Mouse (Mus musculus) layer of hippocampus, postnatal 14 days (tissue): ENCODE measurements around the gene Abca17. TPM values are rescaled to one million over a fixed set of nuclear protein-coding genes. Genes with fewer than 3 reads are reported as not detected.

Experiments used
- DNase-seq, 2 experiments: peaks; one replicate each; pipeline ENCODE4 v3.0.0; 2021 to 2022; ENCODE audit warnings: low spot score in 2 of 2, mixed read lengths in 1 of 2
- long read RNA-seq, 2 experiments: library from polyadenylated mRNA; stranded (forward); transcript quantifications; one replicate each; pipeline ENCODE4 v2.0.0; 2021
- total RNA-seq, 2 experiments: library from RNA; stranded (reverse); gene quantifications; 2 replicates each; pipeline ENCODE4 v1.2.3; 2021

Gene Abca17
- 1 to 10 TPM; 1.3 to 1.8 TPM for total RNA-seq
- long read RNA-seq, experiment 1, result 0 reads
- long read RNA-seq, experiment 2, result 0 reads

DNA sequence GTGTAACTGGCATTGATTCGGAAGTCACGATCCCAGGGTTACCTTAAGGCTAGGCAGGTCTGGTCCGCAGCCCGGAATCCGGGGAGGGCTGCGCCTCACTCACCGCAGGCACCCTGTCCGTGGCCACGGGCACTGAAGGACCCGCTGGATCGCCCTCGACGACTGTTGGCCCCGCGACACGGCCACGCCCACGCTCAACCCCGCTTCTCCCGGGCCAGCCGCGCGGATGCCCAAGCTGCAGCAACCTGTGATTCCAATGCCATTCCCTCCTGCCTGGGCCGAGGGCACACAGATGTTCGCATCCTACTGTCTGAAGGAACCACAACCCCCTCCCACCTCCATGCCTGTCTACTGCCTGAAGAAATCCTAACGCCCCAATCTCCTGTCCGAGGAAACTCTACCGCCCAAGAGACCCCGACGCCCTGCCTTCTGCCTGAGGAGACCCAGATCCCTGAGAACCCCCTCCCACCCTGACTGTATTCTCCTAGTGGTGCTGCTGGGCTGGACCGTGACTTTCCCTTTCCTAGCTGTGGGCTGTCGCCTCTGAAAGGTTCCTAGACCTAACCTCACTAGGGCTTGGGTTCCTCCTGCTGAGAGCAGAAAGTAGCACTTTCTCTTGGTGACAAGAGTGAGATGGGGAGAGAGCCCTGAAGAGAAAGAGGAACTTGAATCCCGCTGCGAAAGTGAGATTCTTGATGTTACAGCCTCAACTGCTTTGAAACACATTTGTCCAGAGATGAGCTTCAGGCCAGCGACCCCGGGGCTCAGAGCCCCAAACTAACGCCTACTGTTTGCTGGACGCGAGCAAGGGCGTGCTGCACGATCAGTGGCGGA, at the start of gene Abca17:
Abca17 (minus strand) TSS at position 143 of the 834 bp plus-strand sequence.
- DNase-seq, result peak in 1 of 2 experiments; percentile 5

DNA sequence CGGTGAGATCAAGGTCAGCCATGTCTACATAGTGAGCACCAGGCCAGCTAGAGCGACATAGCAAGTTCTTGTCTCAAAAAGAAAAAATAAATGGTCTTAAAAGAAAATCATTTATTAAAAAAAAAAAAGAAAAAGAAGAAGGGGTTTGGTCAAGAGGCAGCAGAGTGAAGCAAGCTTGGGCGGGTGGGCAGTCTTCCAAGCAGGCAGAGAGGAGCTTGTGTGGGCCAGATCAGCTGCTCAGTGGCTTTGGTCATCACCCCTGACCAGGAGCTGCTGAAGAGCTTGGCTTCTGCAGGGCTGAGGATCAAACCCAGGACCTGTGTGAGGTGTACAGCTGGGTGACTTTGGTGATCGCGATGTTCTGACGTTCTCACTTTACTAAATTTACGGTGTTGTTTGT, 43.6 kb upstream of the Abca17 start:
- no peak for DNase-seq

DNA sequence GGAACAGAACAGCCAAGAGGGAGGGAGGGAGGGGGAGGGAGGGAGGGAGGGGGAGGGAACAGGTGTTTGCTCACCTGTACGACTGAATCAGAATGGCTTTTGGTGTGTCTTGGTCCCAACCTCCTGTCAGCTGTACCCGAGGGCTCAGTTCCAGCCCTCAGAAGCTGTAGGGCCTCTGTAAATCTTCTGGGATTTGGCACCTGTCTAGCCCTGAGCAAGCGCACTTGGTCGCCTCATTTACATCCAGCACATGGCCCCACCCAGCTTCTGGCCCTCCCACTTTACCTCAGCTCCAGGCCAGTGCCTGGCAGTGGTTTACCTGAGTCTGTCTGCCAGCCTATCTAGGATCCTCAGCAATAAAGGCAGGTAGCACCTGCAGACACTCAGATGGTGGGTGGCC, 42.7 kb upstream of the Abca17 start:
- no peak for DNase-seq

DNA sequence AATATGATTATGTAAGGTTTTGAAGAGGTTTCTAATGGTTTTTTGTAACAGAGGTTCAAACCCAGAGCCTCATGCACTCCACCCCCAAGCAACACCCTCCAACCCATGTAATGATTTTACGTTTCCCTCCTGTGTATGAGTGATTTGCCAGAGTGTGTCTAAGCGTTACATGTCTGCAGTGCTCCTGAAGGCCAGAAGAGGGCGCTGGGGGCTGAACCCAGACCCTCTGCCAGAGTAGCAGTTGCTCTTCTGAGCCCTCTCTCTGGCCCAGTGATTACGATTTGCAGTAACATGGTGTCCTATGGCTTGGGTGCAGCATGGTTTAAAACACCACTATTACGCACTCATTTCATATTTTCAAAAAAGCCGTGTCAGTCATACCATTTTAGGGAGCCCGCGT, 40.3 kb upstream of the Abca17 start:
- DNase-seq, result no peak

DNA sequence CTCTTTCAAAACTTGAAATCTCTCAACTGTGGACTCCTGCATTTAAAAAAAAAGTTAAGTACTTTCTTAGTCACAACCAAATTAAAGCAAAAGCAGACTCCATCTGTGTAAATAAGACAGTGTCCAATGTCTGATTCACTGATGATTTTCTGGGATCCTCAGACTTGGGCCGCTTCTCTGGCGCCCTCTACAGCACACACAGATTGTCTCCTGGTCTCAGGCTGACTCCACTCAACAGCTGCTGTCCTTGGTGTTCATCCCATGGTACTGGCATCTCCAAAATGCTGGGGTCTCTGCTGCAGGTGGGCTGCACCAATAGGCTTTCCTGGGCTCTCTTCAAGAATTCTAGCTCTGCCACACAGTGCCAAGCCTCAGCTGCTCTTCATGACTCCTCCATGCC, 39.0 kb upstream of the Abca17 start:
- DNase-seq, result peak; percentile 31 to 53

DNA sequence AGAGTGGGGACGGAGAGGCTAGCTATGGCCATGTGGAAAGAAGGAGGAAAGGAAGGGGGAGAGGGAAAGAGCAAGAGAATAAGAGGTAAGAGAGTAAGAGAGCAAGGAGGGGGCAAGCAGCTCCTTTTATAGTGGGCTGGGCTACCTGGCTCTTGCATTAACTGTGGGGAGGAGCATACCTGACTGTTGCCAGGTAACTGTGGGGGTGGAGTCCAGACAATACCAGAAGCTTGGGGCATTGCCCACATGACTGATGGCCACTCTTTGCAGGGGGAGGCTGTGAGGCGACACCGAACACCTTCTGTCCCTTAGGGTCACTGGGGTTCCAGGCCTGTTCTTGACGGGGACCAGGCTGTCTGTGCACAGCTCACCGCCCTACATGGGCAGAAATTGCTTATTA, 37.8 kb upstream of the Abca17 start:
- DNase-seq, result no peak

DNA sequence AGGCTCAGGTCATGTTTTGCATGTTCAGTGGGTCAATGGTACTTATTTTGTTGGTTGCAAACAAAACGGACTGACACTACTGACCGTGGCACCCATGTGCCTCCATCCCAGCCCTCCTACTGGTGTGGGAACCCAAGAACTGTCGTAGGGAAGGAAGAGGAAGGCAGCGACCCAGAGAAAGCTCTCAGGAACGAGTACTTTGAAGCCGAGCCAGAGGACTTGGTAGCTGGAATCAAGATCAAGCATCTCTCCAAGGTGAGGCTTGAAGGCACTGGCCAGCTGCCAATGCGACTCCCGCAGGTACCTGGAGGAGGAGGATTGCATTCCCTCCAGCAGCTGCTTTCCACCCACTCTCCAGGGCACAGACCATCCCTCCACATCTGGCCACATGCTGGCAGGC, 32.9 kb upstream of the Abca17 start:
- DNase-seq, result no peak

DNA sequence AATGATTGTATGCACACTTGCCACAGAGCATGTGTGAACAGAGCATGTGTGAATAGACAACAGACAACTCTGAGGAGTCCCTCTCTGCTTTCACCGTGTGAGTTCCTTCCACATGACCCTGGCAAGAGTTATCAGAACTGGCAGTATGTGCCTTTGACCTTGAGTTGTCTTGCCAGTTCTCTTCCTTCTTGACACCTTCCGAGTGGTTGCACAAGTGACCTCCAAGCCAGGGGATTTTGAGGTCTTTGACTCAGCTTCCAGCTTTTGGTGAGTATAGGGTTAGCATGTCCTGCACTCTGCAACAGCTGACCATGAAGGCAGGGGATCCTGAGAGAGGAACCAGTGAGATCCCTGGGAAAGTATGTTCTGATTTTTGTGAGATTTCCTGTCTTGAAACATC, 27.6 kb upstream of the Abca17 start:
- no peak for DNase-seq

DNA sequence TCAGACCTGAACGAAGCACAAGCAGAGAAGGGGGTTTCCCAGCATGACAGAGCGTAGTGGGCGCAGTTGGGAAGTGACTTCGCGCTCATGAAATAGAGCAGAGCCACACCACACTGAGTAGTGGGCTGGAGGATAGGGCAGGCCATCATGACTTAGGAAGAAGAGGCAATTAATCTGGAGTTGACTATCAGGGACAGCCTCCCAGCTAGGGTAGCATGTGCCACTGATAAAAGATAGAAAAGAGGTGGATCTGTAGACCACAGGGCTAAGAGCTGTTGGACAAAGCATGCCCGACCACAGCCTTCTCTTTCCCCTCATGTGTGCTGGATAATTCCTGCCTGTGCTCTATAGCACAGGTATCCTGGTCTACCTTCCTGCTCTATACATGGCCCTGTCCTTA, 25.0 kb upstream of the Abca17 start:
- no peak for DNase-seq

DNA sequence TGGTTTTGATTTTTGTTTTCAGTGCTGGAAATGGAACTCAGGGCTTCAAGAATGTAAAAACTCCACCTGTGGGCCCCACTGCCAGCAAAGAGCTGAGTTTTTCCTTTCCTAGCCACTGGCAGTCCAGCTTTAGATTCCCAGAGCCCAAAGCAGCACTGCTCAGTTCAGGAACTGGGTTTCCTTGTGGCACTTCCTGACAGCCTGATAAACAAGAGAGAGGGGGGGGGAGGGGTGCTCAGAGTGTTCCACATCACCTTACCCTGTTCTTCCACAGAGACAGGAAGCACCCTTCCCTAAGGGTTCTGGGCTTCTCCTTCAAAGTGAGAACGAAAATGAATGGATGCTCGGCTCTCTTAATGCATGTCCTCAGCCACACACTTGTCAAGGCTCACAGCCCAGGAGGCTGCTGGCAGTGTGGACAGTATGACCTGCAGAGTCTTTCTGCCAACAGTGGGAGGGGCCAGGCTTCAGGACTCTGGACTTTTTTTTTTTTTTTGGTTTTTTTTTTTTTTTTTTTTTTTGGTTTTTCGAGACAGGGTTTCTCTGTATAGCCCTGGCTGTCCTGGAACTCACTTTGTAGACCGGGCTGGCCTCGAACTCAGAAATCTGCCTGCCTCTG, 24.3 kb upstream of the Abca17 start:
- DNase-seq, result no peak

DNA sequence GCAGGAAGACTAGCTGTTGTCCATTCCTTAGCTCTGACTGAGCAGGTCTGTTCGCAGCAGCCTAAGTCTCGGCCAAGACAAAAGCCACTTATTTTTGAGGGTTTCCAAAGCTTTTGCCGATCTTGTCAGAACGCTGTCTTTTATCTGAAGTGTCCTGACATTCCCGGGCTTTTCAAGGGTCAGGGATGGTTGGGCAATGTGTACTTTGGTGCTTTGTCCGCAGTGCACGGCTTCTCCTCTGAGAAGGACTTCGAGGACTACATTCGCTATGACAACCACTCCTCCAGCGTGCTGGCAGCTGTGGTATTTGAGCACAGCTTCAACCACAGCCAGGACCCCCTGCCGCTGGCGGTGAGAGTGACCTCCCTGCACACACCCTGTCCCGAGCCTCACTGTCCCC, 15.0 kb upstream of the Abca17 start:
- DNase-seq, result no peak

DNA sequence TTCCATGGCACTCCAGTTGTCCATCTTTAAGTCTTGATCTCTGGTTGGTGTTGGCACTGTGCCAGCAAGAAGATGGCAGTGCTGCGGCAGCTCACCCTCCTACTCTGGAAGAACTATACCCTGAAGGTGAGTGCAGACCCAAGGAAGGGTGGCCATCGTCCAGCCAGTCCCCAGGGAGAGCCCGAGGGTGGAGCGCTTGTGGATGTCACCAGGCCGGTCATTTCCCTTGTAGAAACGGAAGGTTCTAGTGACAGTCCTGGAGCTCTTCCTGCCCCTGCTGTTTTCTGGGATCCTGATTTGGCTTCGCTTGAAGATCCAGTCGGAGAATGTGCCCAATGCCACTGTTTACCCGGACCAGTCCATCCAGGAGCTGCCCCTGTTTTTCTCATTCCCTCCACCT, 13.6 kb upstream of the Abca17 start:
- no peak for DNase-seq

DNA sequence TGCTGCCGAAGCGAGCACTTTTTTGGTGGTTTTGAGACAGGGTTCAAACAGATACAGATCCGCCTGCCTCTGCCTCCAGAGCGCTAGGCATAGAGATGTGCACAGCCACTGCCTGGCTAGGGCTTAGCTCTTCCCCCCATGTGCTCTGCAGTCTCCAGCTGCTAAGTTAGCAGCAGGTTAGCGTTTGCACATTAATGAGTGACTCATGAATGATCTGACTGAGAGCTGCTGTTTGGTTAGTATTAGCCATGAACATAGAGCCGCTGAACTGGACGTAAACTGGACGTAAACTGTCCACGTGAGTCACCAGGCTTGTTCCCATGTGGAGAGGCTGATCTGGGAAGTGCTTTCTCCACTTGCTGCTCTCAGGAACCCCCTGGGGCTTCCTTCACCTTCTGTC, 11.7 kb upstream of the Abca17 start:
- DNase-seq, result no peak

DNA sequence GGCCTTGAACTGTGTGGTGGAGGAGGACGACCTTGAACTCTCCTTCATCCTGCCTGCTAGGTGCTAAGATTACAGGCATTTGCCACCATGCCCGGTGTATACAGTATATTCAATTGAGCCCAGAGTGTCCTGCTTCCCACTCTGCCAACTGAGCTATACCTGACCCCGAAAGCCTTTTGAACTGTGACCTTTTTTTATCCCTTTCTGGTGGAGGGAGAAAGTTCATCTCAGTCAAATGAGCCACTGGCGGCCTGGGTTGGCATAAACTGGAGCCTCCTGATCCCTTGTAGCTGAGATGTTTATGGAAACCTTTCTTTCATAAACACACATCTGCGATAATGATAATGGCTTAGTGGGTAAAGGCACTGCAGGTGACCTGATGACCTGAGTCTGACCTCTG, 10.4 kb upstream of the Abca17 start:
- no peak for DNase-seq

DNA sequence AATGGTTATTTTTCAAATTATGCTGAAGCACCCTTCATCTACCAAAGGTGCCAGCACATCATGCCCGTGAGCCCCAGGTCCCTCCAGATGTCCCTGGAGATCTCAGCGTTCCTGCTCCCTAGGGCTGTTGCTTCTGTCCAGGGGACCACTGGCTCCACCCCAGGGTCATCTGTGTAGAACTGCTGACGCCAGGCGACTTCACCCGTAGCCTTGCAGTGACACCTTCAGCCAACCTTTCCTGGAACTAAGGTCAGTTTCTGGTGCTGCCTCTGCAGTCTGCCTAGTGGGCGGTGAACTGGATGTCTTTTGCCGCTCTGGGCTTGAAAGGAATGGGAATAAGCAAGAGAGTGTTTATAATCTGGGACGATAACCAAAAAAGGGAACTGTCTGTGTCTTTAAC, 10.0 kb upstream of the Abca17 start:
- DNase-seq, result no peak

DNA sequence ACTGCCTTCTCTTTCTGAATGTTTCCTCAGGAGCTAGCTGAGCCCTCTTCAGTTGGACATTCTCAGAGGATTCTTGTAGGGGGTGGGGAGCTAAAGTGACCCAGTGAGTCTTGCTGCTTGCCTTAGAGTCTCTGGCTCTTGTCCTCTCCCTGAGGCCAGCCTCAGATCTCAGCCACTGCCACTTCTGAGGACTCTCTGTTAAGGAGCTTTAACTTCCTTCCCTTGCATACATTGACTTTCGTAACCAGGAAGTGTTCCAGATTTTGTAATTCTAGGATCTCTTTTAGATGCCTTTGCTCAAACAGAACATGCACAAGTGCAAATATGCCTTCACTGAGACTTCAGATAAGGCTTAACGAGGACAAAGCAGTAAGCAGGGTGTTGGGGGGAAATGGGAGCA, 9.0 kb upstream of the Abca17 start:
- DNase-seq, result no peak

DNA sequence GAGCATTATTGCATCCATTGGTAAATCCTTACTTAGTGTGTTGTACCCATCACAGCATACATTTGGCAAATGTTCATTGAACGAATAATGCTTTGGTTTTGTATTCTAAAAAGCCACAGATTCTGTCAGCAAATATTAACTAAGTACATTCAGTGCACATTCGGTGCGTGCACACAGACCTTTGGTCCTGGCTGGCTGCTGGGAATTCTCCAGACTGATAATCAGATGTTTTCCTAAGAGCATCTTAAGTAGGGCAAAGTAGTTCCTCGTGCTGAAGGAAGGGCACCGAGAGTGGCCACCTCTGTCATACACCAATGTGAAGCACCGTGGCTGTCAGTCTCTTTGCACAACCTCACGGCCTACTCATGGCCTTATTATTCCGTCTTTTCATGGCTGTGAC, 8.1 kb upstream of the Abca17 start:
- no peak for DNase-seq

DNA sequence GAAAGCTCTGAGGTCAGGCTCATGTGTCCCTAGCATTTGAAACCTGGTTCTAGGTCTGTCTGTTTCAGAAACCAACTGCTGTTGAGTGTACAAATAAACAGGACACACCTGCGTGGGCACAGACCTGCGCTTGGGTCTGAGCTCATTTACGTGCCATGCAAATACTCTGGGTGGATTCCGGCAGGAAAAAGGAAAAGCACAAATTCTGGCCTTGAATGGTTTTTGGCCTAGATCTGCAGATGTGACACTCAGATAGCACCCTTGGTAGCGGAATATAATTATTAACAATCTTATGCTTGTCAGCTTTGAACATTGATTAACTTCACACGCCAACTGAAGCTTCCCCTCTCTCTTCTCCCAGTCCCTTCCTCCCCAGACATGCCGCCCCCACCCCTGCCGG, 4.4 kb upstream of the Abca17 start:
- DNase-seq, result no peak

DNA sequence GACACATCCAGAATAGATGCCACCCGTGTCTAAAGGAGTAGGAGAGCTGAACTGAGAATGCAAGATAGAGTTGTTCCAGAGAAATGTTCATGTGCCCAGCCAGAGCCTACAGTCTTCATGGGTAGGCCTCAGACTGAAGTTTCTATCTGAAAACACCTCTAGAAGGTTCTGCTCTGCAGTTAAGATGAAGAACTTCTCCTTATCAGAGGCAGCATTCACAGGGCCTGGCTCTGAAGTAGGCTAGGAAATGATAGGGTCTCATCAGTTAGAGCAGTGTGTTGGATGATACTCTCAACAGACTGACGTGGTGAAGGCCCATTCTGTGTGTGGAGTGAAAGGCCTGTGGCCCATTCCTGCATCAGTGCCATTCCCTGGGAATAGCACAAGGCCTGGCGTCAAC, 3.1 kb upstream of the Abca17 start:
- no peak for DNase-seq

DNA sequence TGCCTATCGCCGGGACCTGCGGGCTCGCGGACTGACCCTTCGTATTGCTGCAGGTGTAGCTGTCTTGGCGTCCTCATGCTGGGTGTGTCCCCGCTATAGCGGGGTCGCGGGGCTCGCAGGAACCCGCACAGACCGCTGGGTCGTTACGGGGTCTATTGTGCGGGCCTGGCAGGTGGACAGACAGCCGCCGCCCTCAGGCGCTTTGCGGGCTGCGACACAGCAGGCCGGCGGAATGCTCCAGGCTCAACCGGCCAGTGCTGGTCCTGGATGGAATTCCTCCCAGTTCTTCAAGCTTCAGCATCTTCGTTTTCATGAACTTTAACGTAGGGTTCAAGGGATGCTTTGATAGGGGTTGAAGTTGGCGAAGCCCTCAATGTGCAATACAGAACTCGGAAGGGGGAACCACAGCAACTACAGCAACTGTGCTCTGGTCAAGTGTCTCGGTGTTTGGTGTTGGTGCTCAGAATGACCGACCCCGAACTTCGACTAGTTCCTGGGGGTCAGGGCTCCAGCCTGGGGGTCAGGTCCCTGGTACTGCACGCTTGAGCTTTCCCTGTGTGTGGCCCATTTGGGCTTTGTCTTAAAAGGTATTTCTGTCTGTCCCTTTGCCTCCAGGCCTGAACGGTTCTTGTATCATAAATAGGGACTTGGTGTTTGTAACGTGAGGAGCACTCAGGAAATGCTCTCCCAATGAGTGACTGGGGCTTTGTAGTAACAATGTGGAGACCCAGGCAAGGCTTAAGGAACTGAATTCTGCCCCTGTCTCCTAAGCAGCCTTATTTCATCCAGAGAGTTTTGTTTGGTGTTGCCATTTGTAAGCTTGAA, 1.7 kb upstream of the Abca17 start:
- DNase-seq, result no peak

DNA sequence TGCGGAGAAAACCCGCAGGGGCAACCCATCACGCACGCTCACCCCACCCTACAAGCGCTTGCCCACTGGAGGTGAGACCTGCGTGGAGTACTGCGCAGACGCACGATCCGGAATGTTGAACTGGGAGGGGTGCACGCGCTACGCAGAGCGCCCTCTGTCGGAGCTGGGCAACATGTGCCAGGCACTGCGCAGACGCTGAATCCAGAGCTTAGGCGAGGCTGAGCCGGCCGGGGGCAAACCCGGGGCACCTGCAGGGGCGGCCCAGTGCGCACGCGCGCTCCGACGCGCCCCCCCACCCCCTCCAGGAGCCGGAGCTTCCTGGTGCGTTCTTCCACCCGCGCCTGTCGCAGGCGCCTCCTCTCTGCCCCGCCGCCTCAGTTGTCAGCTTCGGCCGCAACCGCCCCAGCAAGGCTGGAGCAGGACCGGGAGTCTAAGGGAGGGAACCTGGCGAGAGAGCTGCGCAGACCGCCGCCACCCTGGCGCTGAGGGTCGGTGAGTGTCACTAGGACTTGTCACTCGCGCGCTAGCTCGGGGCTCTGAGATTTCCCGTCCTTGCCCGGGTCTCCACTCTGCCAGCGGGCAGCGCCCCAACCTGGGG, 991 bp upstream of the Abca17 start, which contains the start of gene Abca3:
Abca3 (plus strand) TSS at position 191 of the 598 bp plus-strand sequence.
- DNase-seq, result peak; percentile 94 to 97

DNA sequence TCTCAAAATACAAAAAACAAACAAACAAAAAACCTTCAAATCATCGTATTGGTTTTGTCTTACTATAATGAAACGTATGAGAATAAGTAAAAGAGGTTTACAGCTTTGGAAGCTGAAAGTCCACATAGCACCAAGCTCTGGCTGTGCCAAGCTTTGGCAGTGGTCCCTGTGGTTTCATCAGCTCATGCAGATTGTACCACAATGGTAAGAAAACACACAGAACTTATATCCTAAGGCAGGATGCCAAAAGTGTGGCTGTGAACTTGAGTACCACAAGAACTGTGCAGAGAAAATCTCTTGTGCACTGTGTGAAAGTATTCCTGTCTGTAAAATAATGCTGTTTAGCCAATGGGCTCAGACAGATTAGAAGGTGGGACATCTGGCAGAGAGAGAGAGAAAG, 1.7 kb downstream of the Abca17 start:
- no peak for DNase-seq
